Mouse (Mus musculus): ENCODE data around the gene Gm11565.
"Not testable (repeated sequence)": the region's sequence is repeated elsewhere in the genome, so short reads cannot be mapped to it uniquely, and the experiment has no call there.

Gene Gm11565

GRCm38 (mm10) chr11:99914451-99914850 is at the start of gene Gm11565:
TSS of gene Gm11565 (plus strand) at chr11:99914751.
- peak; percentile 16 for DNase-seq (ENCODE audit: low spot score)

GRCm38 (mm10) chr11:99873089-99873488 is 41.5 kb upstream of the Gm11565 start, which contains the start of gene Krtap9-1:
TSS of gene Krtap9-1 (plus strand) at chr11:99873389.
- DNase-seq (ENCODE audit: low spot score) = not testable (repeated sequence)

DNA sequence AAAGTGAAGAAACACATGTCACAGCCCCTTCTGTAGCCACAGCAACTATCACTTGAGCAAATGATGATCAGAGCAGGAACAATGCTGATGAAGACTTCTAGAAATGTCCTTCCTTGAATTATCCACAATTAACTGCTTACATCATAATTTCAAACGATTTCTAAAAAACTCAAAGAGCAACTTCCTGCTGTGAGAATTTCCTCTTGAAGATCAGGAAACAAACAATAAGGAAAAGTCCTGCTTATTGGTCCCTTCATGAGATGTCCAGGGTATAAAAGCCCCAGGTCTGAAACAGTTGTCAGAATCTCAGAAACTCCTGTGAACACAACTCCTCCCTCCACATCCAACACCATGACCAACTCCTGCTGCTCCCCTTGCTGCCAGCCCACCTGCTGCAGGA is 35.7 kb upstream of the Gm11565 start, which contains the start of gene Gm11567:
Gene Gm11567, plus strand, starts transcription at position 301 of the 400 bp plus-strand sequence.
- DNase-seq (ENCODE audit: low spot score) = not testable (repeated sequence)

DNA sequence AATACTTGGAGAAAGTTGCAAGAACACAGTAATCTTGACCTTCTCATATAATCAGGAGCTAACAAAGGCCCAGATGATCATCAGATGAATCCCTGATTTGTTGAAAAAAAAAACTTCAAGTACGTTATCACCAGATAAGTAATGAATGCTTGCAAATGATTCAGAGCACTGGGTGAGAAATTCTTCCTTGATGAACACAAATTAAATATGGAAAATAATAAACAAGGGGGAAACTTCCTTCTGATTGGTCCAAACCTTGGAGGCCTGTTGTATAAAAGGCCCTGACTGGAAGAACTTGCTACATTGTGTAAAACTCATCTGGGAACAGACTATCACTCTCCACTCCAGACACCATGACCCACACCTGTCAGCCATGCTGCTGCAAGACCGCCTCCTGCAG is 6.9 kb upstream of the Gm11565 start, which contains the start of gene Krtap31-1:
Gene Krtap31-1, plus strand, starts transcription at position 301 of the 400 bp plus-strand sequence.
- peak; percentile 20 for DNase-seq (ENCODE audit: low spot score)

DNA sequence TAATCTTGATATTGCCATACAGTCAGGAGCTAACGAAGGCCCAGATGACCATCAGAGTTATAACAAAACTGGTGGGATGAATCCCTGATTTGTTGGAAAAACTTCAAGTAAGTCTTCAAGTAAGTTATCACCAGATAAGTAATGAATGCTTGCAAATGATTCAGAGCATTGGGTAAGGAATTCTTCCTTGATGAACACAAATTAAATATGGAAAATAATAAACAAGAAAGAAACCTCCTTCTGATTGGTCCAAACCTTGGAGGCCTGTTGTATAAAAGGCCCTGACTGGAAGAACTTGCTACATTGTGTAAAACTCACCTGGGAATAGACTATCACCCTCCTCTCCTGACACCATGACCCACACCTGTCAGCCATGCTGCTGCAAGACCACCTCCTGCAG is 21.4 kb downstream of the Gm11565 start, which contains the start of gene Krtap31-2:
Gene Krtap31-2, plus strand, starts transcription at position 301 of the 400 bp plus-strand sequence.
- no peak for DNase-seq (ENCODE audit: low spot score)

GRCm38 (mm10) chr11:99937751-99938264 is 23.3 kb downstream of the Gm11565 start:
- DNase-seq (ENCODE audit: low spot score) = no peak

DNA sequence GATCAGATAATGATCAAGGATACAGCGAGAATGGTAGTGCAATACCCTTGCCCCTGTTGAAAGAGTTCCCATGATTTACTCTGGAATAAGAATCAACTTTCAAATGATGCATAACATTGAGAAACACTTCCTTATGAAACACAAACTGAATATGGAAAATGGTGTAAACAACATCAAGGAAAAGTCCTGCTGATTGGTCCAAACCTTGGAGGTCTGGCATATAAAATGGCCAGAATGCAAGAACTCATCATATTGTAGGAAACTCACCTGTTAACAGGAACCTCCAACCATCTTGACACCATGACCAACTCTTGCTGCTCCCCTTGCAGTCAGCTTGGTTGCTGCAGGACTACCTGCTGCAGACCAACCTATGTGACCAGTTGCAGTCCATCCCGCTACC is 33.6 kb downstream of the Gm11565 start, which contains the start of gene Krtap9-5:
Gene Krtap9-5, plus strand, starts transcription at position 301 of the 400 bp plus-strand sequence.
- no peak for DNase-seq (ENCODE audit: low spot score)

DNA sequence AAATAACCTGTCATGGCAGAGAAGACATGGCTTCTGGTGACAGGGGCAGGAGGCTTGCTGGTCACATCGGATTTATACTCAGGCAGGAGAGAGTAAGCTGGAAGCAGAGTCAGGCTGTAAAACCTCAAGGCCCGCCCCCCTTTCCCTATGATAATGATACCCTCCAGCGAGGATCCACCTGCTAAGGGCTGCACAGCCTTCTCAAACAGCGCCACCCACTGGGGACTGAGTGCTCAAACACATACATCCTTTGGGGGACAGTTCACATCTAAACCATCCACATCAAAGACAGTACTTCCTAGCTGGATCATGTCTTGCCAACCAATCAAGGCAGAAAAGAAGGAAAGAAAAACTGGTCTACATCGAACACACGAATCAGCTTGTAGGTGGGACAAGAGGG is 49.7 kb downstream of the Gm11565 start:
- DNase-seq (ENCODE audit: low spot score) = no peak

Data from testis, postnatal 14 days (tissue).